Mouse (Mus musculus): ENCODE data around the gene Lbhd1. TPM values are rescaled to one million over a fixed set of nuclear protein-coding genes. Genes with fewer than 3 reads are reported as not detected.

The Lbhd1 gene
- total RNA-seq, 2 experiments from 2014 or later, result 7.5 to 53.0 TPM

DNA sequence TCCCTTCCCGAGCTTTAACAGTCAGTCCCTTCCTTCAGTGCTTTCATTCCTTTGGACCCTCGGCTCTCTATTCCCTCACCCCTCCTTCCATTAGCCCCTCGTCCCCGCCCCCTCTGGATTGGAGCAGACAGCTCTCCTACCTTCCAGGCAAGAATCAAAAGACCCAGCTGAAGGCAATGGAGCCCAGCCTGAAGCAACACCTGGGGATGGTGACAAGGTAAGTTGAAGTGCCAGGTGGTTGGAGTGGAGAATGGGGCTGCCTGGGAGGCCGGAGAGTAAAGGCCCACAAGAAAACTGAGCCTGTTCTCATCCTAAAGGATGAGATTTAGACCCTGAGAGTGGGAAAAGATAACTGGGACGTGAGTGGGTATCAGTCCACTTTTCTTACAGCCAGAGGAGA is 25.0 kb downstream of the Lbhd1 start:
- ATAC-seq (replicated peaks; ENCODE audit: poor library complexity), result no peak

DNA sequence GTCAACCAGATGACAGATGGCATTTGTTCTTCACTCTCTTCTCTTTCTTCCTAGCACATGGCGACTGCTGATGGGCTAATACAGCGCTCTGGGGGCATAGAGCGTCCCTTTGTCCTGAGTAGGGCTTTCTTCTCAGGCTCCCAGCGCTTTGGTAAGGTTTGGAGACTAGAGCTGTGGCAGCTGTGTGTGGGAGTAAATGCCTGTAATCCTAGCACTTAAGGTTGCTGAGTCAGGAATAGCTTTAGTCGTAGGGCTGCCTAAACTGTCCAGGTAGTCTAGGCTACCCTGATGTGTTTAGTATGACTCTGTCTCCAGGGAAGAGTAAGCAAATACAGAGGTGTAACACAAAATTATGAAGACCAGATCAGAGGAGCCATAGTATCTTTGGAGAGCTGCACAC is 28.3 kb downstream of the Lbhd1 start:
- ATAC-seq (replicated peaks; ENCODE audit: poor library complexity), result no peak

DNA sequence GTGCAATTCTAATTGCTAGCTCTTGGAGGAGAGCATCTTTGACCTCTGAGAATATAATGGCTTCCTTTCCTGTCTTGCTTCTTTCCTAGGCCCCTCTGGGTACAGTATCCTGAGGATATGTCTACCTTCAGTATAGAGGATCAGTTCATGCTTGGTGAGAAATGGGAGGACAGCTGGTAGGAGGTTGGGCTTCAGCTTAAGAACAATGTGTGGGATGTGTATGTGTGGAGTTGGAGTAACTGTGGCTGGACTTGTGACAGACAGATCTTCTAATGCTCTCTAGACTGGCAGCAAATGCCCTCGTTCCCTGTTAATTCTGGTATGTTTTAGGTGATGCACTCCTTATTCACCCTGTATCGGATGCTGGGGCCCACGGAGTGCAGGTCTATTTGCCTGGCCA is 30.7 kb downstream of the Lbhd1 start:
- ATAC-seq (replicated peaks; ENCODE audit: poor library complexity), result no peak

DNA sequence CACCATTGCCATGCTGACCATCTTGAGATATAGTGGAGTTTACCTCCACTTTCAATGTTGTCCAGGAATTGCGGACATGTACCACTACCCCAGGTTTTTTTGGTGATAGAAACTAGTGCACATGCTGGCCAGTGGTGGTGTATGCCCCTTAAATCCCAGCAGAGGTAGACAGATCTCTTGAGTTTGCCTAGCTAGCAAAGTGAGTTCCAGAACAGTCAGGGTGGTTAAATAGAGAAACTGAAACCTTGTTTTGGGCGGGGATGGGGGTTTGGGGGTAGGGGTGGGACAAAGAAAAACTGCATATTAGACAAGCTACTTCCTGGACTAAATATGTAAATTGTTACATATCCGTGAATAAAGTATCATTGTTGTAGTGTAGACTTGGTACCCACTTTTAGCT is 35.5 kb downstream of the Lbhd1 start:
- no peak for ATAC-seq (replicated peaks; ENCODE audit: poor library complexity)

DNA sequence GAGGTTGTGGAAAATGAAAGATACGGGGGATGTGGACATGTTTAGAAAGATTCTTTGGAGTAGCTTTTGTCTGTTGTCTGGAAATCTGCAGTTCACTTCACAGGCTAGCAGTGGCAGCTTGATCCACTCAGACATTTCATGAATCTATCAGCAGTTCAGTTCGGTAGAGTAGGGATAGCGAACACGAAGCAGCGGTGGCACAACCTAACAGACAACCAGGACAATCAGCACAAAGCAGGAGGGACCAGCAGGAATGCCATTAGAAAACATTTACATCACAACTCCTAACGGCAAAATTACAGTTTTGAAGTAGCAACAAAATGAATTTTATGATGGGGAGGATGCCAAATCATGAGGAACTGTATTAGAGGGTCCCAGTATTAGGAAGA is 36.1 kb downstream of the Lbhd1 start:
- no peak for ATAC-seq (replicated peaks; ENCODE audit: poor library complexity)

DNA sequence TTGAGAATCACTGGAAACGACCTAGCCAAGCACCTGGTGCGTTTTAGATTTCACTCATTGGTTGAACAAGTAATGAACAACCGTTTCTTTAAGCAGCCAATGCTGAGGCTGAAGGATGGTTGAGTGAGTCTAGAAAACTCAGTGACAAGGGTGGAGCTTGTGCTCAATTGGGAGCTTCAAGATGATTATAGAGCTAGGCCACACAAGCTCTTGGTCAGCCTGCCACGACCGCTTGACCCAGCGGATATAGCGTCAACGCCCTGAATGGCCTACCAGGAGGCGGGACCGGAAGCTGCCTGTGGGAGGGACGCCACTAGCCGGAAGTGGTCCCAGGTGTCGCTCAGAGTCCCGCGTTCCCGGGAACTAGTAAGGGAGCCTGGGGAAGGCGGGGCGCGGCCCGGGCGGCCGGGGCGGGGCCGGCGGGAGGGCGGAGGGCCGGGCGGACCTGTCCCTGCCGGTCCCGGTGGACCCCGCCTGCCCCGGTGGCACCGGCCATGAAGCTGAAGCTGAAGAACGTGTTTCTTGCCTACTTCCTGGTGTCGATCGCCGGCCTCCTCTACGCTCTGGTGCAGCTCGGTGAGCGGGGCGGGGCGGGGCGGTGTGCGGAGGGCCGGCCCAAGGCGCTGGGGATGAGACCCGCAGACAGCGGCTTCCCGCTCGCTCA is 36.7 kb downstream of the Lbhd1 start, which contains the start of gene B3gat3:
Gene B3gat3, plus strand, starts transcription at position 302 of the 664 bp plus-strand sequence.
- peak; percentile 91 for ATAC-seq (replicated peaks; ENCODE audit: poor library complexity)

DNA sequence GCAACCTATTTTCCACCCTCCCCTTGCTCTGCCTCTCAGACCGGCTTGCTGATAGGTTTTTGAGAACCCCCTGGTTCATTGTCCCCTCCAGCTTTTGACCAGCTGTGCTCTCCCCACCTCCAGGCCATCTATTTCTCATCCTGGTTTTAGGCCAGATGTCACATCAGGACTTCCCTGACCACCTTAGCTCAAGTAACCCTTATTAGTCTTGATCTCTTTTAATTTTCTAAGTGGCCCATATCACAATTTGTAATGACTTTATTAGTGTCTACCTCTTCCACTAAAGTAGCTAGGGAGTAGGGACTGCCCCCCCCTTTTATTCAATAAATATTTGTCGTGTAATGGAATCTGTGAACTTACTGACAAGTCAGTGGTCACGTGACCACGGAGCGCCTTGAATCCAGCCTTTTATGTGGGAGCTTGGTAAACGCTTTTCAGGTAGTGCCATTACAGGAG is 37.3 kb downstream of the Lbhd1 start:
- ATAC-seq (replicated peaks; ENCODE audit: poor library complexity), result peak; percentile 10; the same call in 1 of the 2 replicates

DNA sequence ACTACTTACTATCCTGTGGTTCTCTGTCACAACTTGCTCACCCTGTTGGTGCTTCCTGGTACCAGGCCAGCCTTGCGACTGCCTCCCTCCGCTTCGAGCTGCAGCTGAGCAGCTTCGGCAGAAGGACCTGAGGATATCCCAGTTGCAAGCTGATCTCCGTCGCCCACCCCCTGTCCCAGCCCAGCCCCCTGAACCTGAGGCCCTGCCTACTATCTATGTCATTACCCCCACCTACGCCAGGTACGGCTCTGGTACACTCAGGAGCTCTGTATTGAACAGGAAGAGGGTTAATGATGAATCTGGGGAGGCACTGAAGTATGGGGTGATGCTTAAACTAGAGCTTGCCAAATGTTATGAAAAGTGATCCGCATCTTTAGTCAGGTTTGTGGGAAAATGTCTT is 38.2 kb downstream of the Lbhd1 start:
- ATAC-seq (replicated peaks; ENCODE audit: poor library complexity), result no peak

DNA sequence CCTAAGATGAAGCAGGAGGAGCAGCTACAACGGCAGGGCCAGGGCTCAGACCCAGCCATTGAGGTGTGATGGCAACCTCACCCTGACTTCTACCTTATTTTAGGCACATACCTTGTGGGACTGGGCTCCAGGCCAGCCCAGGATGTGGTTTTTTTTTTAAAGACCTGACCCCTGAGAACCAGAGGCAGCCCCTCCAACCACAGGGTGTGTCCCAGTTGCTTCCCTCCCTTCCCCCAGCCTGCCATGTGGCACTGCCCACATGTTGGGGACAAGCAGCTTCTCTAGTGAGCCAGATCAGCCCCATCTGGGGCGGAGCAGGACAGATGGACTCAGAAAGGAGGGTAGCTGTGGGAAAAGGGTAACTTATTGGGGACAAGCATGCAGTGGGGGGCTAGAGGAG is 43.2 kb downstream of the Lbhd1 start:
- ATAC-seq (replicated peaks; ENCODE audit: poor library complexity), result no peak

DNA sequence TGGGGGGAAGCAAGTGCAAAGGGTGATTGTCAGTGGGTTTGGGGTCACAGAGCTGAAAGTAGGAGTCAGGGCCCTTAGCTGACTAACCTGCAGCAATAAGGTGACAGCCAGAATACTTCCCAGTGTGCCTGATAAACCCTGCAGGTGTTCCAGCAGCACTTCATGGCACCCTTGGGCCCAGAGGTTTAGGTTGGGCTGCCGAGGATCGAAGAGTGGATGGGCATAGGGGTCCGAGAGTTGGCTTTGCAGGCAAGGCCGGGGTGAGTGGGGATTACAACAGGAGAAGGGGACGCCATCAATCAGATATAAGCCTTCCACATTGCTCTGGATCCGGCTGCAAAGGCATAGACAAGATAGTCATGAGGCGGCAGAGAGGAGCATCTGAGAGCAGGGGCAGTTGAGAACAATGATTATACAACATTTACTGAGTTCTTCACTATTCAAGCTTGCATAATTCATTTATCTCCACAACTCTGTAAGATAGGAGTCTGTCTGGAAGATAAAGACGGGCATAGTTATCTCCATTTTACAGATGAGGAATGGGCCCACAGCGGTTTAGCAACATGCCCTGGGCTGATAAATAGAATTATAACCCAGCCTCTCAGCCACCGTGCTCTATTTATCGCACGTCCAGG is 44.5 kb downstream of the Lbhd1 start:
- ATAC-seq (replicated peaks; ENCODE audit: poor library complexity), result peak; percentile 47

DNA sequence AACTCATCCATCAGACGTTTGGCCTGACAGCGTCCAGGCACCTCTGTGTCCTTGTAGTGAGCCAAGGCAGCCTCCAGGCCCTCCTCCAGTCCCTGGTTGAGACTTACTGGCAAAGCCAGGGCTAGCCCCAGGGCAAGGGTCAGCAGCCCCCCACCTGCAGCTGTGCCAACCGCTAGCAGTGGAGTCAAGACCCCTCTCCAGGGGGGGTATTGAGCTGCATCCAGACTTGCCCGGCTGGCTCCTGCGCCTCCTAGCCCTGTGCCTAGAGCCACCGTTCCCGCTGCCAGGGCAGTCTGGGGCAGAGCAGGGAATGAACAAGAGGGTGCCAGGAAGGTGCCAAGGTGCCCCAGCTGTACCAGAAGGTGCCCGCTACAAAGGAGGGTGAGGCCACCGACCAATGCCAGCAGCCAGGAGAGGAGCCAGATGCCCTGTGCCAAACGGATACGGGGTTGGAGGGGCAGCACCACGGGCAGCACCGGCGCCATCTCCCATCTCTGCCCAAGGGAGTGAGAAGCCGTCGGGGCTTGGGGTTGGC is 45.2 kb downstream of the Lbhd1 start:
- peak; percentile 37 for ATAC-seq (replicated peaks; ENCODE audit: poor library complexity)

DNA sequence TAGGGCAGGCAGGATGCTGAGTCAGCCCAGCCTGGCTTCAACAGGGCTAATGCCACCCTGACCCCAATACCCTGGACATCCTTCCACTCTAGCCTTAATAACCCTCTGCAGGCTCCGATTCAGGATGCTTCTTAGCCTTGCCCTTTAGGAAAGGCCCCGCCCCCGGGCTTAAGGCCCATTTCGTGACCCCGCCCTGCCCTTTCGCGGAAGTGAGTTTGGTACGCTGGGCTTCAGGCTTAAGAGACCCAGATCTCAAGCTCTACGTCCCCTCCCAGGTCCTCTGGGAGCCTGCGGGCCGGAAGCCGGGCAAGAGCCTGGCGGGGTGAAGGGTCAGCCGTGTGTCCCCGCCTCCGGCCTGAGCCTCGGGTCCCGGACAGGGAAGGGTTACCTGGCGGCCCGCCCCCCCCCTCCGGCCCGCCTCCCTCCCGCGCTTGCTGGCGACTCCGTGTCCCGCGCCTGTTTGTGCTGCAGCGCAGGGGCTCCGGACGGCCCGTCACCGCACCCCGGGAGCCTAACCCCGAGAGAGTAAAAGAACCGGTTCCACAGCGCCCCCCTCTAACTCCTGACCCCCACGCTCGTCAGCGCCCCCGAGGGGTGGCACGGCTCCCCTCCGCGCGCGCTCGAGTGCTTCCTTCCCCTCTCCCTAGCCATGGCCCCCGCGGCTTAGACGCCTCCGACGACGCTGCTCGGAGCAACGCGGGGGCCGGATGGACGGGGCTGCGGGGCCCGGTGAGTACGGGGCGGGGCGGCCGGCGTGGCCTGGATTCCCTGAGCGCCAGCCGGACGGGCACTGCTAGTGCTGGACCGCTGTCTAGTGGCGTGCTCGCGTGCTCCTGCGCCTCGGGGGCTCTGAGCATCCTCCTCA is 45.9 kb downstream of the Lbhd1 start, which contains the start of the genes Rom1 and Eml3:
Gene Rom1, minus strand, starts transcription at position 133 of the 865 bp plus-strand sequence.
Gene Eml3, plus strand, starts transcription at position 329 of the 865 bp plus-strand sequence.
- peak; percentile 68 for ATAC-seq (replicated peaks; ENCODE audit: poor library complexity)

DNA sequence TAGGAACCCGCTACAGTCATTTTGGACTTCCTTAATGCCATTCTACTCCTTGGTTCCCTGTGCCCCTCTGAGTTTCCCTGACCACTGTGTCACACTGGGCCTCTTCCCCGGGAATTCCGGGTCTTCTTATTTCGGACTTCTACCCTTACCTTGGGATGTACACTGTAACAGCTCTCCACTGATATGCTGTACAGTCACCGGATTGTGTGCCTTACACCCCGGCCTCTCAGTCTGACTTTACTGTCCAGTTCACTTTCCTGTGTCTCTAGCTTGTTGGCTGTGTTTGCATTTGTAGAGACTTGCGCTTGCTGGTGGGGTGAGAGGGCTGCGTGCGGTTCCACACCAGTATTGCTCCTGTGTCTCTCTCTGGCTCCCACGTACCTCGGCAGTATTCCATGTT is 46.6 kb downstream of the Lbhd1 start:
- no peak for ATAC-seq (replicated peaks; ENCODE audit: poor library complexity)

DNA sequence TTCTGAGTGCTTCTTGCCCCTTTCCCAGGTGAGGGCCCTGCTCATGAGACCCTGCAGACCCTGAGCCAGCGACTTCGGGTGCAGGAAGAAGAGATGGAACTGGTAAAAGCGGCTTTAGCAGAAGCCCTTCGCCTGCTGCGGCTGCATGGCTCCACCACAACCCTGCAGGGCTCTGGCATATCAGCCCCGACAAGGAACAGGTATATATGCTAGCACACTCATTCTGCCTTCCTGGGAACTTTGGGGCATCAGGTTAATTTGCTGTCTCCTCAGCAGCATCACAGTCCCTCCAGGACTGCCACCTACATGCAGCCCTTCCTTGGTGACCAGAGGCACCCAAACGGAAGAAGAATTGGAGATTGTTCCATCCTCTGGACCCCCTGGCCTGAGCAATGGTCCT is 47.2 kb downstream of the Lbhd1 start:
- ATAC-seq (replicated peaks; ENCODE audit: poor library complexity), result no peak

DNA sequence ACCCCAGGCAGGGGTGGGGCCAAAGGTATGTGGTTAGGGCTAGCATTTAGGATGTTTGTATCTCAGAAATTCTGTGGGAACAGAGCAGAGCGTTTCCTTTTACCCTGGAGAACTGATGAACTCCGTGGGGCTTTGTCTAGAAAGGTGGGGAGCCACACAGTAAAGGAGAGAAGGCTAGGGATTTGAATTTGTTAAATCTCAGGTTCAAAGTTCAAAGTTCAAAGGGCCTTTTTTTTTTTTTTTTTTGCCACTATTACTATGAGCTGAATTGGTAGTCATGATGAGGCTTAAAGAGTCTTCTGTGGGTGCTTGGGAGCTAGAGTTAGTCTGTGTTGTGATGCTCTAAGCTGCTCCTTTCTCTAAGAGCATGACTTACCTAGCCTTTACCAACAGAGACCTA is 53.2 kb downstream of the Lbhd1 start:
- no peak for ATAC-seq (replicated peaks; ENCODE audit: poor library complexity)

DNA sequence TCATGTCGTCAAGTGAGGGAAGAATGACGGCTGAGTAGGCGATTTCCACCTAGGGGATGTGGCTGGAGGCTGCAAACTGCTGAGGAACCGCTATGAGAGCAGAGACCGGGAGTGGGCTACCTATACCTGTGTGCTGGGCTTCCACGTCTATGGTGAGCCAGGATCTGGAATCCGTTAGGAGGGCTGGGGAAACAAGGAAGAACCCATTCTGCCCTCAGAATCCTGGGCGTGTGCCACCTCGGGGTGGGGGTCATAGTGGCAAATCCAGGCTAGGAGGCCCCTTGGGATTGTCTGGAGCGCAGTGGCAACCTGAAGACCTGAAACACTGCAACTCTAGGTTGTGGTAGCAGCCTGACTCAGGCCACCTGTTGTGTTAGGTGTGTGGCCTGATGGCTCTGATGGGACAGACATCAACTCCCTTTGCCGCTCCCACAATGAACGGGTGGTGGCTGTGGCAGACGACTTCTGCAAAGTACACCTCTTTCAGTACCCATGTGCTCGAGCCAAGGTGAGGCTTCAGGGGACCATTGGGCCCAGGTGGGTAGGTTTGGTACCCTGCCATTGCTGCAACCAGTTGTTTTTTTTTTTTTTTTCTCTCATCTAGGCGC is 57.1 kb downstream of the Lbhd1 start:
- no peak for ATAC-seq (replicated peaks; ENCODE audit: poor library complexity)

DNA sequence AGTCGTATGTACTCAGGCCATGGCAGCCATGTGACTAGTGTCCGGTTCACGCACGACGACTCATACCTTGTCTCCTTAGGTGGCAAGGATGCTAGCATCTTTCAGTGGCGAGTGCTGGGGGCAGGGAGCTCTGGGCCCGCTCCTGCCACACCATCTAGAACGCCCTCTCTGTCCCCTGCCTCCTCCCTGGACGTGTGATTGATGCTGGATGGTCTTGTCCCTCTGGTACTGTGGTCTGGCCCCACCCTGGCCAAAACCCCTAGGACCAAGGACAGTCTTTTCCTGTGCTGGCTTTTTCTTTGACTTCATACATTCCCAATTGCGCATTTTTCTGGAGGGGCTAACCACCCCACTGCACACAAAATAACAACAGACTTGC is 57.6 kb downstream of the Lbhd1 start:
- no peak for ATAC-seq (replicated peaks; ENCODE audit: poor library complexity)

DNA sequence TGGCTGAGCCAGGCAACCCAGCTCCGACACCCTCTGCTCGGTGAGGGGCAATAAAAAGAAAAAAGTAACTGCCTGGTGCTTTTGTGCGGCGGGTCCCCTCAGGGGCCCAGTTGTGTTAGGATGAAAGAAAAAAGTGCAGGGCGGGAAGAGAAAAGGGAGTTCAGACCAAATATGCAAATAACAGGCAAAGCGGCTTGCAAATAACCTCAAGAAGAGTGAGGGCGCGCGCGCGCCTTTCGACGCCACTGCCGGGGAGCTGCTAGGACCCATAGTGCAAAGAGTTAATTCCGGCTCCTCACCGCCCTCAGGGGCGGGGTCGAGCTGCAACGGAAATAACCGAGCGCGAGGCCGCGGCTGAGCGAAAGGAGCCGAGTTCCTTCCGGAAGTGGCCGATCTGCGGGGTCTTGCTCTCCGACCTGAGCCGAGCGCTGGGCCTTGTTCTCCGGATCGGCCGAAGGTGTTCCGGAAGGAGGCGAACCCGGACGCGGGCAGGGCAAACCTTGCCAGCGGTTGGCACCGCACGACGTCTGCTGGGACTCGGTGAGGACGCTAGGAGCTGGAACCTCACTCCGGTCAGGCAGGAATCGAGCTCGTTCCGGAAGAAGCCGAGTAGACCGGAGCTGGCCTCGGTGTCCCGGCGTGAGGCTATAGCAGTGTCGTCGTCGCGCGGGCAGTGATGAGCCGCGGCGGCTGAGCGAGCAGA is 58.1 kb downstream of the Lbhd1 start, which contains the start of gene Mta2:
Gene Mta2, plus strand, starts transcription at position 361 of the 703 bp plus-strand sequence.
- ATAC-seq (replicated peaks; ENCODE audit: poor library complexity), result peak; percentile 79
